Mouse (Mus musculus): Measurements from ENCODE around the gene Emx1.
"Not testable (repeated sequence)": the region's sequence is repeated elsewhere in the genome, so short reads cannot be mapped to it uniquely, and the experiment has no call there.

Emx1 gene

GRCm38 (mm10) chr6:85187340-85188211 lies at the start of gene Emx1:
Gene Emx1, plus strand, starts transcription at chr6:85187438.
- in situ Hi-C loops (cut with MboI; ENCODE audit: low pct_unique_long_range_greater_than_20kb in 1 of 2, low sequenced_read_pairs in 2 of 2, unreplicated experiment in 1 of 2), result loop anchor here in 1 of 2 experiments (5.0 to 25.0 kb wide), 2 partner anchors 600 to 1485 kb away; partner anchors contain the start of gene Cyp26b1

- in situ Hi-C loops (cut with MboI; ENCODE audit: low pct_unique_long_range_greater_than_20kb in 1 of 2, low sequenced_read_pairs in 2 of 2, unreplicated experiment in 1 of 2), result loop anchor here in 1 of 2 experiments (25.0 kb wide), 1 partner anchor 552 kb away; the partner anchor contains the start of gene Cyp26b1
Measured at GRCm38 (mm10) chr6:85139534-85139933, 47.7 kb upstream of the Emx1 start.

GRCm38 (mm10) chr6:85141013-85141412 lies 46.2 kb upstream of the Emx1 start:
- in situ Hi-C loops (cut with MboI; ENCODE audit: low pct_unique_long_range_greater_than_20kb in 1 of 2, low sequenced_read_pairs in 2 of 2, unreplicated experiment in 1 of 2), result loop anchor here (10.0 to 25.0 kb wide), 3 partner anchors 264 to 554 kb away; partner anchors contain the start of gene Cyp26b1 (in 1 of the 2)

- in situ Hi-C loops (cut with MboI; ENCODE audit: low pct_unique_long_range_greater_than_20kb in 1 of 2, low sequenced_read_pairs in 2 of 2, unreplicated experiment in 1 of 2), result loop anchor here (10.0 to 25.0 kb wide), 3 partner anchors 260 to 557 kb away; partner anchors contain the start of gene Cyp26b1 (in 1 of the 2)
Measured at GRCm38 (mm10) chr6:85144466-85144865, 42.8 kb upstream of the Emx1 start.

GRCm38 (mm10) chr6:85147636-85148035 lies 39.6 kb upstream of the Emx1 start:
- in situ Hi-C loops (cut with MboI; ENCODE audit: low pct_unique_long_range_greater_than_20kb in 1 of 2, low sequenced_read_pairs in 2 of 2, unreplicated experiment in 1 of 2), result loop anchor here (10.0 to 25.0 kb wide), 3 partner anchors 257 to 560 kb away; partner anchors contain the start of gene Cyp26b1 (in 1 of the 2)

- in situ Hi-C loops (cut with MboI; ENCODE audit: low pct_unique_long_range_greater_than_20kb in 1 of 2, low sequenced_read_pairs in 2 of 2, unreplicated experiment in 1 of 2), result no loop called here
Measured at GRCm38 (mm10) chr6:85150386-85150785, 36.9 kb upstream of the Emx1 start.

- in situ Hi-C loops (cut with MboI; ENCODE audit: low pct_unique_long_range_greater_than_20kb in 1 of 2, low sequenced_read_pairs in 2 of 2, unreplicated experiment in 1 of 2), result no loop called here
Measured at GRCm38 (mm10) chr6:85153970-85154540, 33.2 kb upstream of the Emx1 start.

GRCm38 (mm10) chr6:85154861-85155528 lies 32.2 kb upstream of the Emx1 start:
- in situ Hi-C loops (cut with MboI; ENCODE audit: low pct_unique_long_range_greater_than_20kb in 1 of 2, low sequenced_read_pairs in 2 of 2, unreplicated experiment in 1 of 2), result no loop called here

GRCm38 (mm10) chr6:85156551-85156950 lies 30.7 kb upstream of the Emx1 start:
- in situ Hi-C loops (cut with MboI; ENCODE audit: low pct_unique_long_range_greater_than_20kb in 1 of 2, low sequenced_read_pairs in 2 of 2, unreplicated experiment in 1 of 2), result not testable (repeated sequence)

- in situ Hi-C loops (cut with MboI; ENCODE audit: low pct_unique_long_range_greater_than_20kb in 1 of 2, low sequenced_read_pairs in 2 of 2, unreplicated experiment in 1 of 2), result not testable (repeated sequence)
Measured at GRCm38 (mm10) chr6:85158040-85158804, 29.0 kb upstream of the Emx1 start.

GRCm38 (mm10) chr6:85159092-85159760 lies 28.0 kb upstream of the Emx1 start:
- in situ Hi-C loops (cut with MboI; ENCODE audit: low pct_unique_long_range_greater_than_20kb in 1 of 2, low sequenced_read_pairs in 2 of 2, unreplicated experiment in 1 of 2), result not testable (repeated sequence)

GRCm38 (mm10) chr6:85160201-85160923 lies 26.9 kb upstream of the Emx1 start:
- in situ Hi-C loops (cut with MboI; ENCODE audit: low pct_unique_long_range_greater_than_20kb in 1 of 2, low sequenced_read_pairs in 2 of 2, unreplicated experiment in 1 of 2), result loop anchor here (5.0 to 10.0 kb wide), 4 partner anchors 77 to 252 kb away; no protein-coding TSS in a partner anchor

- in situ Hi-C loops (cut with MboI; ENCODE audit: low pct_unique_long_range_greater_than_20kb in 1 of 2, low sequenced_read_pairs in 2 of 2, unreplicated experiment in 1 of 2), result loop anchor here in 1 of 2 experiments (10.0 kb wide), 1 partner anchor 149 kb away; no protein-coding TSS in a partner anchor
Measured at GRCm38 (mm10) chr6:85165440-85165921, 21.8 kb upstream of the Emx1 start.

GRCm38 (mm10) chr6:85179569-85179968 lies 7.7 kb upstream of the Emx1 start:
- in situ Hi-C loops (cut with MboI; ENCODE audit: low pct_unique_long_range_greater_than_20kb in 1 of 2, low sequenced_read_pairs in 2 of 2, unreplicated experiment in 1 of 2), result loop anchor here in 1 of 2 experiments (25.0 kb wide), 1 partner anchor 592 kb away; the partner anchor contains the start of gene Cyp26b1

GRCm38 (mm10) chr6:85180036-85180435 lies 7.2 kb upstream of the Emx1 start:
- in situ Hi-C loops (cut with MboI; ENCODE audit: low pct_unique_long_range_greater_than_20kb in 1 of 2, low sequenced_read_pairs in 2 of 2, unreplicated experiment in 1 of 2), result loop anchor here in 1 of 2 experiments (25.0 kb wide), 1 partner anchor 593 kb away; the partner anchor contains the start of gene Cyp26b1

GRCm38 (mm10) chr6:85183951-85184350 lies 3.3 kb upstream of the Emx1 start:
- in situ Hi-C loops (cut with MboI; ENCODE audit: low pct_unique_long_range_greater_than_20kb in 1 of 2, low sequenced_read_pairs in 2 of 2, unreplicated experiment in 1 of 2), result loop anchor here in 1 of 2 experiments (25.0 kb wide), 1 partner anchor 597 kb away; the partner anchor contains the start of gene Cyp26b1

Data from mouse embryonic stem cell (cell line).